Mouse (Mus musculus) CH12.LX (cell line): ENCODE results near the gene Eya2.

Experiments
- CTCF ChIP-seq, 2 experiments: IDR thresholded peaks in 1 of 2; conservative IDR thresholded peaks in 1 of 2; 2 replicates each; pipeline ENCODE4 v1.5.1; 2011 to 2012; ENCODE audit warnings: low read depth in 2 of 2, low read length in 2 of 2, improper control_type of control experiment in 1 of 2, inconsistent platforms in 1 of 2, mild to moderate bottlenecking in 1 of 2, moderate library complexity in 1 of 2
- E2F4 ChIP-seq: IDR thresholded peaks from 2 replicates; pipeline ENCODE4 v1.6.1; 2011; ENCODE audit warnings: low read depth, low read length, improper control_type of control experiment; ENCODE audit not compliant: insufficient replicate concordance
- EP300 ChIP-seq: IDR thresholded peaks from 2 replicates; pipeline ENCODE4 v1.6.1; 2011; ENCODE audit warnings: low read length, improper control_type of control experiment
- JUND ChIP-seq: conservative IDR thresholded peaks from 2 replicates; pipeline ENCODE4 v1.6.1; 2011; ENCODE audit warnings: low read depth, low read length, improper control_type of control experiment
- KAT2A ChIP-seq: IDR thresholded peaks from 2 replicates; pipeline ENCODE4 v1.6.1; 2012; ENCODE audit warnings: low read length, improper control_type of control experiment, inconsistent platforms; ENCODE audit not compliant: insufficient replicate concordance
- MAX ChIP-seq: IDR thresholded peaks from 2 replicates; pipeline ENCODE4 v1.6.1; 2011; ENCODE audit warnings: low read length, improper control_type of control experiment
- POLR2A ChIP-seq: IDR thresholded peaks from 2 replicates; pipeline ENCODE4 v1.6.1; 2011; ENCODE audit warnings: low read depth, mild to moderate bottlenecking, improper control_type of control experiment, low read length
- RCOR1 ChIP-seq: conservative IDR thresholded peaks from 2 replicates; pipeline ENCODE4 v1.6.1; 2012; ENCODE audit warnings: low read depth, mild to moderate bottlenecking, inconsistent platforms, low read length, improper control_type of control experiment
- TCF12 ChIP-seq: IDR thresholded peaks from 2 replicates; pipeline ENCODE4 v1.6.1; 2014; ENCODE audit warnings: low read depth, mild to moderate bottlenecking, inconsistent platforms, low read length, improper control_type of control experiment
- USF2 ChIP-seq: conservative IDR thresholded peaks from 2 replicates; pipeline ENCODE4 v1.6.1; 2011; ENCODE audit warnings: low read depth, low read length, improper control_type of control experiment

DNA sequence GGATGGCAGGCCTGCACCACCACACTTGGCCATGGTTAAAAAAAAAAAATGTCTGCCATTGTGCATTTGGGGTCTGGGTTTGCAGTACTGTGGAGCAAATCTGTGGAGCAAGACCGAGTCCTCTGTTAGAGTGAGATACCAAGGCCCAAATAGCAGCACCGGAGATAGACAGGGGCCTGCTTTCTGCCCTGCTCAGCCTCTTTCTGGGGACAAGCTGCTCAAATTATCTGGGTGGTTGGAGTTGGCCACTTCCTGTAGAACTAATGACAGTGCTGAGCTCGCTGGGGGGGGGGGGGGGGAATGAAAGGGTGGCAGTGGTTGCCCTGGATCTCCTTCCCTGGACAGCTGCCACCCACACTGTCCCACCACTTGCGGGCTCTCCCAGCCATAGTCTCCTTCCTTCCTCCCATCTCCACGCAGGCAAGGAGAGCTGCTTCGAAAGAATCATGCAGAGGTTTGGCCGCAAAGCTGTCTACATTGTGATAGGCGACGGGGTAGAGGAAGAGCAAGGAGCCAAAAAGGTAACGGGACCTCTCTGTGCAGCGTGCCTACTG lies 174.1 kb downstream of the Eya2 start:
- TF ChIP-seq POLR2A (no peak), CTCF (conservative IDR thresholded peaks at IDR 0.05 in 1 of 2, IDR thresholded peaks at IDR 0.05 in 1 of 2; ENCODE audit: low read depth in 2 of 2, low read length in 2 of 2) (no peak), USF2 (no peak), MAX (no peak), RCOR1 (no peak), EP300 (no peak), KAT2A (no peak), TCF12 (no peak), E2F4 (no peak), JUND (no peak)
